Mouse (Mus musculus) limb, embryonic 13.5 days (tissue): ENCODE data around the gene Gm17324. TPM values are rescaled to one million over a fixed set of nuclear protein-coding genes. Genes with fewer than 3 reads are reported as not detected.
"Not testable (repeated sequence)": the region's sequence is repeated elsewhere in the genome, so short reads cannot be mapped to it uniquely, and the experiment has no call there.

Experiments
- ATAC-seq: fragments of 200-750 bp; cut with Nextera tagmentation; 2 replicates; pipeline ENCODE4 v1.8.0; 2017; ENCODE audit warnings: low read depth, moderate number of reproducible peaks, moderate TSS enrichment; ENCODE audit not compliant: low FRiP score
- H3K27ac ChIP-seq: fragments of 300-500 bp; sonication (generic); 2 replicates; pipeline ENCODE4 v1.5.1; 2015; ENCODE audit warnings: inconsistent platforms, mild to moderate bottlenecking, moderate library complexity
- H3K27me3 ChIP-seq: fragments of 300-500 bp; sonication (generic); 2 replicates; pipeline ENCODE4 v1.6.1; 2015; ENCODE audit warnings: mild to moderate bottlenecking, inconsistent platforms
- H3K36me3 ChIP-seq: fragments of 300-500 bp; sonication (generic); 2 replicates; pipeline ENCODE4 v1.6.1; 2015; ENCODE audit warnings: inconsistent platforms, mild to moderate bottlenecking, moderate library complexity
- H3K4me1 ChIP-seq: fragments of 300-500 bp; sonication (generic); 2 replicates; pipeline ENCODE4 v1.6.1; 2015; ENCODE audit warnings: inconsistent platforms
- H3K4me2 ChIP-seq: fragments of 300-500 bp; sonication (generic); replicated peaks from 2 replicates; pipeline ENCODE4 v1.6.1; 2015; ENCODE audit warnings: inconsistent platforms, mild to moderate bottlenecking, moderate library complexity
- H3K4me3 ChIP-seq: fragments of 300-500 bp; sonication (generic); 2 replicates; pipeline ENCODE4 v1.5.1; 2015; ENCODE audit warnings: moderate library complexity, mild to moderate bottlenecking, inconsistent platforms
- H3K9ac ChIP-seq: fragments of 300-500 bp; sonication (generic); 2 replicates; pipeline ENCODE4 v1.6.1; 2015; ENCODE audit warnings: mild to moderate bottlenecking, inconsistent platforms
- H3K9me3 ChIP-seq: fragments of 300-500 bp; sonication (generic); 2 replicates; pipeline ENCODE4 v1.6.1; 2016; ENCODE audit warnings: inconsistent platforms
- WGBS: fragments of 180-500 bp; shearing (Covaris S2); methylation state at CpG from one replicate; pipeline ENCODE4 v1.1.7; 2015; 5-methylcytosine and 5-hydroxymethylcytosine counted together
- polyA plus RNA-seq: library from polyadenylated mRNA; unstranded; fragments of >200 nt; fragmentation: Nextera tagmentation; extraction: Ambion mirVana; gene quantifications from 2 replicates; pipeline ENCODE4 v1.2.1, GENCODE M21; 2015

The Gm17324 gene
- polyA plus RNA-seq: 0.27 and 0.28 TPM in 2 replicates

DNA sequence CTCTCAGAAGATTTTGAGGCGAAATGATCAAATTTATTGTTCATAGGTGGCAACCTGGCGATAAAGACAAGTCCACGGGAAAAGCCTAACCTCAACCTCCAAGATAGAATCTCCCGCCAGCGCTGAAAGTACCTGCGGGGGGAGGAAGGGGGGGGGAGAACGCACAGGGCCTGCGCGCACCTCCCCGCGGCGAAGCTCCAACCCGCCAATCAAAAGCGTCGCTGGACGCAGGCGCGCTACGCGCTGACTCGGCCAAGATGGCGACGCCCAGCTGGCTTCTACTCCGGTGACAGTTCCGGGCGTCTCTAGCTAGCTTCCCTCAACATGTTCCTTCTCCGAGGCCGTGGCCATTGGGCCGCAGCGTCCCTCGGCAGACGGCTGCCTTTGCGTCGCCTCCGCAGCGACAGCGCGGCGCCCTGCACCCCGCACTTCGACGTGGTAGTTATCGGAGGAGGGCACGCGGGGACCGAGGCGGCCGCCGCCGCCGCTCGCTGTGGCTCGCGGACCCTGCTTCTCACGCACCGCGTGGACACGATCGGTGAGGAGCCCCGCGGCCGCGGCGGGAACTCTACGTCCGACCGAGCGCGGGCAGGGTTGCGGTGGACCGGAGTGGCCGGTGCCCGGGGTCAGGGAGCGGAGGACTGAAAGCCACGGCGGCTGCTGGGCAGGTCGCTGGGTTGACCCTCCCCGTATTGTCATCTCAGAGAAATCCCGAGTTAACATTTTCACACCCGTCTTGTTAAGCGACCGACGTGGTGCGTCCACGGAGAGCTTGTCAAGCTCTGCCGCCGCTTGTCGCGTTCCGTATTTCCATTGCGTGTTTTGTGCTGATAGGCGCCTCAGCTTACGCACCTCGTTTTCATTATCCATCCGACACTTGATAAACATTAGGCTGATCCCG, at the start of gene Gm17324, which contains the start of gene Mto1:
Gm17324 (minus strand) TSS at position 814 of the 901 bp plus-strand sequence.
Mto1 (plus strand) TSS at position 236 of the 901 bp plus-strand sequence.
- Histone ChIP-seq H3K27me3 (peaks cover 34% of the 10 kb centered on the region), H3K4me3 (peak within 1 kb of the TSS; percentile 94), H3K4me2 (peak within 1 kb of the TSS; percentile 74), H3K36me3 (peaks cover 25% of the 10 kb centered on the region), H3K9ac (peak within 1 kb of the TSS; percentile 91), H3K4me1 (peaks cover 10% of the 10 kb centered on the region), H3K27ac (peak within 1 kb of the TSS; percentile 80), H3K9me3 (no peaks in the 10 kb centered on the region)
- under 1% methylated on average over 96 of the region's 96 CpGs for WGBS
- ATAC-seq: peak; percentile 94

- H3K9ac ChIP-seq: no peak overlapping the region
- H3K9me3 ChIP-seq: no peaks in the 10 kb centered on the region
- no peak overlapping the region for H3K27ac ChIP-seq
- no peaks in the 10 kb centered on the region for H3K4me1 ChIP-seq
- no peak overlapping the region for H3K4me2 ChIP-seq
- WGBS: 87% methylated on average over 7 of the region's 7 CpGs
- H3K36me3 ChIP-seq: no peaks in the 10 kb centered on the region
- no peaks in the 10 kb centered on the region for H3K27me3 ChIP-seq
- no peak for ATAC-seq
- no peak overlapping the region for H3K4me3 ChIP-seq
Observed at GRCm38 (mm10) chr9:78493171-78493570, 44.6 kb upstream of the Gm17324 start.

DNA sequence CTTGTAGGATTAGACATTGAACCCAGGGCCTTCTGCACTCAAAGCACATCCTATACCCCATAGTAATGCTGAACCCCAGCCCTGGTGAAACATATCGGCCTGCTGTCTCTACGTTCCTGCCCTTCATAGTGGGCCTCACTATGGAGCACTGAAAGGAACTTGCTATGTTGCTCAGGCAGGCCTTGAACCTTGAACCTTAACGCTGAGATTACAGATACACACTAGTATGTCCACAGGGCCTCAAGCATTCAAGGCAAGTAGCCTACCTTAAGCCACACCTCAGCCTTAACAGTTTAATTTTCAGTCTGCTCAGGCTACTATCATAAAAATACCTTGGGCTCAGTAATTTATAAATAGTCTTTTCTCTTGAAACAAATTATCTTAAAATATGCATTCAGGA, 43.7 kb upstream of the Gm17324 start:
- no peak overlapping the region for H3K9ac ChIP-seq
- H3K27ac ChIP-seq: no peak overlapping the region
- H3K27me3 ChIP-seq: no peaks in the 10 kb centered on the region
- H3K4me3 ChIP-seq: no peak overlapping the region
- no peaks in the 10 kb centered on the region for H3K4me1 ChIP-seq
- 90% methylated on average over 3 of the region's 3 CpGs for WGBS
- H3K9me3 ChIP-seq: no peaks in the 10 kb centered on the region
- H3K36me3 ChIP-seq: no peaks in the 10 kb centered on the region
- ATAC-seq: no peak
- H3K4me2 ChIP-seq: no peak overlapping the region

GRCm38 (mm10) chr9:78491169-78491568, 42.6 kb upstream of the Gm17324 start:
- no peak for ATAC-seq
- no peak overlapping the region for H3K4me2 ChIP-seq
- no peak overlapping the region for H3K9ac ChIP-seq
- WGBS: 88% methylated on average over 3 of the region's 3 CpGs
- no peaks in the 10 kb centered on the region for H3K36me3 ChIP-seq
- H3K4me3 ChIP-seq: no peak overlapping the region
- H3K9me3 ChIP-seq: no peaks in the 10 kb centered on the region
- H3K27ac ChIP-seq: no peak overlapping the region
- H3K27me3 ChIP-seq: no peaks in the 10 kb centered on the region
- H3K4me1 ChIP-seq: no peaks in the 10 kb centered on the region

DNA sequence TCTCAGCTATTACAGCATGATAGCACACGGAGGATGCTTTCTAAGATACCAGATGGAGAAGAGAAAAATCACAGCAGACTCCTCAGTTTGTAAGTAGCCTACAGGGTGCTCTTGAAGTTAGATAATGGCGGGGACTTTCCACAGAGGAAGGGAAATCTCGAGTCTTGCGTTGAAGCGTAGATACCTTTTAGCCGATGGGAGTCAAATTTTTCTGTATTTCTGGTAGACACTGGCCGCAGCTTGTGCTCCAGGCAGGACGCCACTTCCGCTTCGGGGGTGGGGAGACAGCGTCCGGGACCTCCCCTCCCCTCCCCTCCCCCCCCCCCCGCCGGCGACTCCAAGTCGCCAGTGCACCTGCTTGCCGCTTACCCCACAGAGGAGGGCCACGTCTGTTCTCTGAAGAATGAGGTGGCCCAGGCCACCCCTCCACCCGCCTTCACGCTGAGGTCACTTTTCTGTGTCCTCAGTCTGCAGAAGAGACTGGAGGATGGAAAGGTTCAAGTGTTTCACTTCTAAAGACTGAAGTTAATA, 40.4 kb upstream of the Gm17324 start, which contains the start of gene Eef1a1:
Eef1a1 (minus strand) TSS at position 262 of the 531 bp plus-strand sequence.
- Histone ChIP-seq H3K4me2 (peak within 1 kb of the TSS; percentile 68), H3K9me3 (no peaks in the 10 kb centered on the region), H3K27ac (peak within 1 kb of the TSS; percentile 39; the same call in 1 of the 2 replicates), H3K27me3 (no peaks in the 10 kb centered on the region), H3K9ac (peak within 1 kb of the TSS; percentile 67), H3K4me1 (no peaks in the 10 kb centered on the region), H3K4me3 (peak within 1 kb of the TSS; percentile 42), H3K36me3 (no peaks in the 10 kb centered on the region)
- ATAC-seq: peak; percentile 79
- 5% methylated on average over 15 of the region's 20 CpGs for WGBS

GRCm38 (mm10) chr9:78488021-78488420, 39.4 kb upstream of the Gm17324 start:
- not testable (repeated sequence) for ATAC-seq, H3K9me3 ChIP-seq, H3K4me1 ChIP-seq, H3K9ac ChIP-seq, H3K27ac ChIP-seq, H3K4me2 ChIP-seq, H3K27me3 ChIP-seq, H3K36me3 ChIP-seq, H3K4me3 ChIP-seq
- 92% methylated on average over 5 of the region's 5 CpGs for WGBS

DNA sequence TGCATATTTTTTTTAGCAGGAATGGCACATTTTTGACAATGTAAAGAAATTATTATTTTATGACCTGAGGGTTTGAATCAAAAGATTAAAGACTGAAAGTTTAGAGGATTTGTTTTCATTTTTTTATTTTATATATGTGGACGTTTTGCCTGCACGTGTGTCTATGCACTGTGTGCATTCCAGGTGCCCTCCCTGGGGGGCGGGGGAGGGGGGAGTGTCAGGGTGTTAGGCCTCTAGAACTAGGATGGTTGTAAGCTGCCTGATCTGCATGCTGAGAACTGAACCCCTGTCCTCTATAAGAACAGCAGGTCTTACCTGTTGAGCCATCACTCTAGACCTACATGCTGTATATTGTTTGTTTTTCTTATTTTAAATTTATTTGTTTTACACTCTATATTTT, 36.1 kb upstream of the Gm17324 start:
- ATAC-seq: no peak
- H3K36me3 ChIP-seq: peaks cover 9% of the 10 kb centered on the region
- H3K9ac ChIP-seq: no peak overlapping the region
- WGBS: 57% methylated on average over 3 of the region's 3 CpGs
- no peaks in the 10 kb centered on the region for H3K9me3 ChIP-seq
- peaks cover 10% of the 10 kb centered on the region for H3K4me1 ChIP-seq
- no peak overlapping the region for H3K27ac ChIP-seq
- no peaks in the 10 kb centered on the region for H3K27me3 ChIP-seq
- H3K4me3 ChIP-seq: no peak overlapping the region
- H3K4me2 ChIP-seq: no peak overlapping the region

GRCm38 (mm10) chr9:78482386-78482785, 33.8 kb upstream of the Gm17324 start:
- Histone ChIP-seq H3K27me3 (no peaks in the 10 kb centered on the region), H3K36me3 (peaks cover 29% of the 10 kb centered on the region), H3K4me3 (peak overlapping the region; percentile 97), H3K27ac (peak overlapping the region; percentile 99), H3K4me1 (peaks cover 26% of the 10 kb centered on the region), H3K9ac (peak overlapping the region; percentile 85), H3K4me2 (peak overlapping the region; percentile 62), H3K9me3 (no peaks in the 10 kb centered on the region)
- no peak for ATAC-seq
- 9% methylated on average over 3 of the region's 3 CpGs for WGBS

DNA sequence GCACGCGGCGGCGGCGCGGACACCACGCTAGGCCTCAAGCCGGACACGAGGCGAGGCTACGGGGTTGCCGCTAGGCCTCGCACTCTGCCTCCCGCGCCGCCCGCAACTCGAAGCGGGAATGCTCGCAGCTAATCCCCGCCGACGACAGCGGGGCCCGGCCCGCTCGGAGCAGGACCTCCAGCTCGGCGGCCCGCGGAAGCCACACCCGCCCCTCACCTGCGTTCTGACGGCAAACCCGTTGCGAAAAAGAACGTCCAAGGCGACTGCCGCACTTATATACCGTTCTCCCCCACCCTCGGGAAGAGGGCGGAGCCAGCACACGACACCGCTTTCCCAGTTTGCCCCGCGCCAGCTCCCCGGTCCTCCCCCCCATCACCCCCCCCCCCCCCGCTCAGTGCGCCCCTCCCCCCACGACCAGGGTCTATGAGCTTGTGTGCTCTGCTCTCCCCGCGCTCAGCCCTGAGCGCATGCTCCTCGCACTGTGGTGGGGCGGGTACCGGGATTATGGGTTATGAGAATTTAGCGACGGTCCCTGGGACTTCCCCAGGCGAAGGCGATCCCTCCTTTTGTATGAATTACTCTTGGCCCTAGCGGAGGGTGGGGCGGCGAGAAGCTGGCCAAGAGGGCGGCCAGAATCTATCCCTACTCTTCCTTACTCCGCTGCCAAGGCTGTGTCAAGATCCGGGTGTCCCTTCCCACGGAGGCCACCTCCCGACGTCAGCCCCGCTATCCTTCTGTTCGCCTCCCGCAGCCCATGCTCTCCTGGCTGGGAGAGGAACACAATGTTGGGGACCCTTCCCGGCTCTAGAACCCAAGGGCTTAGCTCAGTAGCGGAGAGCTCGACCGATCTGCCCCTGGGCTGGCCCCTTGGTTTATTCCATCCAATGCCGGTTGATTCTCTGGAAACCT, 33.1 kb upstream of the Gm17324 start:
- peak overlapping the region; percentile 100 for H3K9ac ChIP-seq
- H3K9me3 ChIP-seq: no peaks in the 10 kb centered on the region
- peaks cover 36% of the 10 kb centered on the region for H3K36me3 ChIP-seq
- H3K4me3 ChIP-seq: peak overlapping the region; percentile 97
- H3K27ac ChIP-seq: peak overlapping the region; percentile 99
- peaks cover 26% of the 10 kb centered on the region for H3K4me1 ChIP-seq
- 2% methylated on average over 73 of the region's 77 CpGs for WGBS
- H3K4me2 ChIP-seq: peak overlapping the region; percentile 71
- ATAC-seq: peak; percentile 99
- no peaks in the 10 kb centered on the region for H3K27me3 ChIP-seq

DNA sequence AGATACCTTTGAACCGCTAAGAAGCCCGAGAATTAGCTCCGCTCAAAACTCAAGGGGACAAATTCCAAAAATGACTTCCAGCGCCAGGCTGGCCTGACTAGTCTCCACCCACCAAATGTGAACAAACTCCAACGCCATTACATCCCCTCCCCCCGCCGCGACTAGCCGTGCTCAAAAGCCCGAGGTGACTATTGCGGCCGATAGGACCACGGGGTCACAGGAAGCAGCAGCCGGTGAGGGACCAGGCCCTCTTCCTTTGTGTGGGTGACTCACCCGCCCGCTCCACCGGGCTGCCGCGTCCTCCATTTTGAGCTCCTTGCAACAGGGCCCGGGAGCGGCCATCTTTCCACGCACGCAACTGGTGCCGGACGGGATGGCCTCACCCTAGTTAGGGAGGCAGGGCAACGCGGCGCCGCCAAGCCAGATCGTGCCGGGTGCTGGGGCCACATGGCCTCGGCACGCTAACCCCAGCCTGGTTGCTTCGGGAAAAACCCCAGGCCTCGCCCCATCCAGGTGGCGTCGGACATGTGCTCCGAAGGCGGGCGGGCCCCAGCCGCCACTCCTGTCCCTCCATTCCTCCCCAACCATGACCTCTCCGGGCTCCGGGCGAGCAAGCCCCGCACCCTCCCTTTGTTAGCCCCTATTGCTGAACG, 32.2 kb upstream of the Gm17324 start:
- Histone ChIP-seq H3K27me3 (no peaks in the 10 kb centered on the region), H3K27ac (peak overlapping the region; percentile 99), H3K4me3 (peak overlapping the region; percentile 97), H3K4me2 (peak overlapping the region; percentile 71), H3K36me3 (peaks cover 44% of the 10 kb centered on the region), H3K9me3 (no peaks in the 10 kb centered on the region), H3K9ac (peak overlapping the region; percentile 100), H3K4me1 (peaks cover 26% of the 10 kb centered on the region)
- peak; percentile 7 for ATAC-seq
- under 1% methylated on average over 46 of the region's 46 CpGs for WGBS

- not testable (repeated sequence) for ATAC-seq
Observed at GRCm38 (mm10) chr9:78480227-78480626, 31.6 kb upstream of the Gm17324 start.

More at GRCm38 (mm10) chr9:78480227-78480626, 31.6 kb upstream of the Gm17324 start:
- peak overlapping the region; percentile 71 for H3K4me2 ChIP-seq
- not testable (repeated sequence) for H3K27me3 ChIP-seq, H3K9me3 ChIP-seq
- H3K36me3 ChIP-seq: peaks cover 45% of the 10 kb centered on the region
- peak overlapping the region; percentile 97 for H3K4me3 ChIP-seq
- under 1% methylated on average over 13 of the region's 13 CpGs for WGBS
- peaks cover 26% of the 10 kb centered on the region for H3K4me1 ChIP-seq
- peak overlapping the region; percentile 100 for H3K9ac ChIP-seq
- peak overlapping the region; percentile 99 for H3K27ac ChIP-seq
